Mouse (Mus musculus) MEL-GATA-1-ER (cell line): ENCODE results near the gene Prpf38b.
A peak's percentile ranks its signal among the peaks of the same experiment; 100 is the strongest.

Experiments used
- DNase-seq: peaks from one replicate; pipeline ENCODE4 v3.0.0-alpha.2; 2012; ENCODE audit warnings: low read depth; ENCODE audit errors: extremely low read depth

The Prpf38b gene

DNA sequence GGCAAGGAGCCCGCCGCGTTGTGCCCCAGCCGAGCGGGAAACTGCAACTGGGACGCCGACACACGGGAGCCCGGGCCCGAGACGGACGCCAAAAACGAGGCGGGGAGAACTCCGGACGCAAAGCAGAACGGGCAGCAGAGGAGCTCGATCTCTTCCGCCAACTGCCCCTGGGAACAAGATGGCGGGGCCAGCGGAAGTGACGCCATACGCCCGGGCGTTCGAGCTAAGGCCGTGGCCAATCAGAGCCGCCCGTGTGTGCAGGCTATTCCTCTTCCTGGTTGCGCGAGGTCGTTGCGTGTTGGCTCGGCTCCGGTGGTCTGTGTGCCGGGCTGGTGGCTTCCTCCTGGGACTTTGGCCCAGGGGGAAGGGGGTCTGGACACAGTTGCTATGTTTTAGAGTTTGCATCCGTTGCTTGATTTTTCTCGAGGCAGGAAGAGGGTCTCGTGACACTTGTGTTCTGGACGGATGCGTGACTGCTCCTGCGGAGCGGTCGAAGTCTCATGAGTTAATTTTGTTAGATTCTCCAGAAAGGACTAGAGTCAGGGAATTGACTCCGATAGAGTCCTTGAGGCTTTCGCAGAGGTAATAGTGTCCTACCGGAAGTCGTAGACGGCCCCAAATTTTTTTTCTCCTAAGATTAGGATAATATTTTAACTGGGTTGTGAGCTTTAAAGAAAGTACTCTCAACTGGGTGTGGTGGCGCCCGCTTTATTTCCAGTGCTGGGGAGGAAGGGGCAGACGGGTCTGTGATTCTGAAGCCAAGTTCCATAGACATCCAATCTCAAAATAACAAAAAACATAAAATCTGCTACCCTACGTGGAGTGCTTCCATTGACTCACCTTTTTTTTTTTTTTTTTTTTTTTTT is at the start of gene Prpf38b:
TSS of gene Prpf38b (minus strand) at position 180 of the 866 bp plus-strand sequence.
- DNase-seq, result peak; percentile 95

- no peak for DNase-seq
Measured at GRCm38 (mm10) chr3:108961226-108961625, 49.7 kb upstream of the Prpf38b start.

- DNase-seq, result no peak
Measured at GRCm38 (mm10) chr3:108959680-108960295, 48.3 kb upstream of the Prpf38b start.

- no peak for DNase-seq
Measured at GRCm38 (mm10) chr3:108957976-108958375, 46.4 kb upstream of the Prpf38b start.

- DNase-seq, result no peak
Measured at GRCm38 (mm10) chr3:108940996-108941395, 29.5 kb upstream of the Prpf38b start.

DNA sequence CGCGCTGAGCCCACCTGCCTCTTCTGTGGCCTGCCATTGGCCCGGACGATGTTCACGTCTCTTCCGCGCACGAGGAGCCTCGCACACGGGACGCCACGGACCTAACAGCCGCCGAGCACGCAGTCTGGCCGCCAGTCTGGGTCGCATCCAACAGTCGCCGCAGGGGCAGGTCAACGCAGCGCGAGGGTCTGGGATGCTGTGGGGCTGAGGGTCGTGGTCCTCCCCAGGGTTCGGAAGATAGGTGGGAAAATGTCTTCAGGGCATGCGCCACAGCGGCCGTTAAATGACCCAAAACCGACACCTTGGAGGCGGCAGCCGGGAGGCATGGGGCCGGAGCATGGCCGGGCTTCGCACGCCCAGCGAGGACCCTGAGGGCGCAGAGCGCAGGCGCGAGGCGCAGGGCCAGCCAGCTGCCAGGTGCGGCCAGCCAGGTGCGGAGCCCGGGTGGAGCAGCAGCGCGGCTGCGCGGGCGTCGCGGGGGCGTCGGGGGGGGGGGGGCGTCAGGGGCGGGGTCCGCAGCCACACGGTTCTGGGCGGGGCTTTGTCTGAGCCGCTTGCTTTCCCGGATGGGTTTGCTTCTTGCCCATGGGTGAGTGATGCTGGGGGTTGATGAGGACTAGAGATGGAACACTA is 28.6 kb upstream of the Prpf38b start, which contains the start of gene Gm9857:
TSS of gene Gm9857 (minus strand) at position 445 of the 633 bp plus-strand sequence.
- DNase-seq, result no peak

DNA sequence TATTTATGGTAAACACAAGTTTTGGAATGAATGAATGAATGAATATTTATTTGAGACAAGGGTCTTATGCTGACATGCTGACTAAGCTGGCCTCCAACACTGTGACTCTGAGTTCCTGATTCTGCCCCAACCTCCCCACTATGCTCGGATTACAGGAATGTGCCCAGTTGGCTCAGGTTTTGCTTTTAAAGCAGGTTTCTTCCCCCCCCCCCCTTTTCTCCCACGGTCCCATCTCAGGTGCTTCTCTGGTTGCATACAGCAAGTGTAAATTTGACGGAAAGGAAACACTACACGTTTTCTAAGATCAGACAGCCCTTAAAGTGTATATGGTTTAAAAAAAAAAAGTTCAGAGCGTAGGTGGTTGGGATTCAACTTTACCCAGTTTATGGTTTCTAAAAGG is 28.0 kb upstream of the Prpf38b start, which contains the start of gene Henmt1:
TSS of gene Henmt1 (plus strand) at position 301 of the 400 bp plus-strand sequence.
- DNase-seq, result no peak

DNA sequence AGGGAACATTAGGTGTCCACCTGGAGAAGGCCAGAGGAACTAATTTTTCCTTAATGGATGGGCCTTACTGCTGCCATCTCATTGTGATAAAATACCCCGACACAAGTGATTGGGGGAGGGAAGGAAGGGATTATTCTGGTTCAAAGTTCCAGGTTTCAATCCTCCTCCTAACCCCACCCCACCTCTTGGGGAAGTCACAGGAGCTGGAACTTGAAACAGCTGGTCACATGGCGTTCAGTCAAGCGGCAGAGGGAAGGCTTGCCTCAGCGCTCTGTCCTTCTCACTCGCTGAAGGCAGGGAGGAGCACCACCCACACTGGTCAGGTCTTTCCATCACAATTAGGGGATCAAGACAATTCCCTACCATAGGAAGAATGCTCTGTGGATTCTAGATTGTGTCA is 27.2 kb upstream of the Prpf38b start:
- no peak for DNase-seq

GRCm38 (mm10) chr3:108933557-108933956 is 22.0 kb upstream of the Prpf38b start:
- DNase-seq, result no peak

GRCm38 (mm10) chr3:108926308-108926707 is 14.8 kb upstream of the Prpf38b start:
- DNase-seq, result no peak

- DNase-seq, result no peak
Measured at GRCm38 (mm10) chr3:108925677-108926076, 14.2 kb upstream of the Prpf38b start.

DNA sequence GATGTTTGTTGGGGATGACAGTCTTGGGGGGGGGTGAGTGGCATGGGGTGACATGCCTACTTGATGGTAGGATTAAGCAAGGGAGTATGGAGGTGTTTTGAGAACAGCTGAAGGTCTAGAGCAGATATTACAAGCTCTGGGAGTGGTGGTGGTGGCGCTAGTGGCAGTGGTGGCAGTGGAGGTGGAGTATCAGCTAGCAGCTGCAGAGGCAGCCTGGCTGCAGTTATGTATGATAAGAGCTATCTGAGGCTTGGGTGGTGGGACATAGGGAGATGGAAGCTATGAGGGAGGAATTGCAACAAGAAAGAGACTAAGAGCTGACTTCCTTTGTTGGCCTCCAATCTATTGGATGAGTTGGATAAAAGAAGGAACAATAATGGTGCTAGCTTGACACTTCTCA is 10.3 kb upstream of the Prpf38b start:
- DNase-seq, result no peak

- no peak for DNase-seq
Measured at GRCm38 (mm10) chr3:108920442-108921070, 9.0 kb upstream of the Prpf38b start.

DNA sequence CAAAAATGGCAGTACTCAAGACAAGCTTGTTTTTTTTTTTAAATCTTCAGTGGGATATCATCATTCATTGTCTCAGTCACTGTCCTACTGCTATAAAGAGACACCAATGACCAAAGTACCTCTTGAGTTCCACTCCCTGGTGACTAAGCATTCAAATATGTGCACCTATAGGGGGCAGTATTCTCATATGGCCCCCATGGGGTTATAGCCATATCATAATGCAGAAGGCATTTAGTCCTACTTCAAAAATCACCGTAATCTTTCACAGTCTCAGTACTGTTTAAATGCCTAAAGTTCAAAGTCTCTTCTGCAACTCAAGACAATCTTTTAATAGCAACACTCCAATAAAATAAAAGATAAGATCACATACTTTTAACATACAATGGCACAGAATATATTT is 7.3 kb upstream of the Prpf38b start:
- no peak for DNase-seq

DNA sequence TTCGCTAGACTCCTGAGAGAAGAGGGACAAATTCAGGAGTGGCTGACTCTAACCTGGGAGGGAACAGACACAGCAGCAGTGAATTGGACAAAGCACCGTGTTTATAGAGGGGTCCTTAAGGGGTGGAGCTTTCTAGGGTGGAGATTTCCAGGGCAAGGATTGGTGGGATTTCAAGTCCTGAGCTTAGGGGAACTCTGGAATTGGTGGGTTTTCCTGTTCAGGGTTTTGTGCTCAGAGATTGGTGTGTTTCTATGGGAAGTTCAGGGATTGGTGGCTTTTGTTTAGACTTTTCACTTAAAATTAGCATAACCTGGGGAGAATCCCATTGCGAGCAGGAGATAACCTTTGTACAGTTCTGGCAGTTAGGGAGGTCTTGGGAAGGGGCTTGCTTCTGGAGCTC is 6.5 kb upstream of the Prpf38b start:
- DNase-seq, result no peak

DNA sequence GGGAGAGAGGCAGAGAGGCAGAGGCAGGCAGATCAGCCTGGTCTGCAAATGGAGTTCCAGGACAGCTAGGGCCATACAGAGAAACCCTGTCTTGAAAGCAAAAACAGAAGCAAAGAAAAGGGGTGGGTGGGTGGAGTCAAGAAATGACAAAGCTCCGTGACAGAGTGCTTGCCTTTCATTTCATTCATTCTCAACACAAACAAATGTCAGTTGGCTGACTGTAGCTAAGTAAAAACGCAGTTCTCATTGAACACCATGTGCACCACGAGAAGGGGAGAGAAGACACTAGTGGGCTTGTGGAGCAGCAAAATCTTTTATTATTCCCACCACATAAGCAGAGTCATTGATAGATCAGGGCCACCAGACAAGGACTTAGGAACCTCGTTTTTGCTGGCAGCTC is 5.3 kb upstream of the Prpf38b start:
- peak; percentile 54 for DNase-seq

DNA sequence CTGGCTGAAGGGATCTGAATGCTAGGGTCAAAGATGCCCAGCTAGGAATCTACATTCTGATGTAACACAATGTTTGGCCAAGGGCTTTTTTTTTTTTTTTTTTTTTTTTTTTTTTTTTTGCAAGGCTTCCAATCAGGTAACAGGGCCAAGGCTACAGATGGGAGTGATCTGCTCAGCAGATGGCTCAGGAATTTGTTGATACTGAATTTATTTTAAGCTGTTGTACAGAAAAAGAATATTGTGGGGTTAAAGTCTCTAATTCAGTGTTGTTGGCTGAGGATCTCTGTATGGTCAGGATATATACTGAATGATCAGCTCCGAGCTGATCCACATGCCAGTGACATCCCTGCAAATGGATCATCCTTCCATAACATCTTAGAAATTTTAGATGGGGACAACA is 4.5 kb upstream of the Prpf38b start:
- no peak for DNase-seq

GRCm38 (mm10) chr3:108911081-108911547 is 413 bp downstream of the Prpf38b start:
- DNase-seq, result peak; percentile 66

GRCm38 (mm10) chr3:108910303-108911080 is 1.0 kb downstream of the Prpf38b start:
- no peak for DNase-seq

DNA sequence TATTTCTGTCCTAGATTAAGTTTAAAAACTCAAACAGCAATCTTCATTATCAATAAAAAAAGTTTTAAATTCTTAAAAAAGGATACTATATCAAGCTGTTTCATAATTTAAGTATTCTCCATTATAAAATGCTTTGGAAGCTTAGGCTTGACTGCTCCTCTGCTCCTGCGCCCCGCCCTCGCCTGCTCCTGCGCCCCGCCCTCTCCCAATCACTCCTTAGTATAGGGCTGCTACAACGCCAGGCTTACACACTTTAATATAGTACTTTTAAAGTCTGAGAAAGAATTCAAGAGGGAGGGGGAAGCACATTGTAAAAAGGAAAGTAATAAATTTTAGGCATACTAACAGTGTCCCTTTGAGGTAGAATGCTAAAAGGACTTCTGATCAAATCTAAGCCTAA is 8.6 kb downstream of the Prpf38b start:
- no peak for DNase-seq

DNA sequence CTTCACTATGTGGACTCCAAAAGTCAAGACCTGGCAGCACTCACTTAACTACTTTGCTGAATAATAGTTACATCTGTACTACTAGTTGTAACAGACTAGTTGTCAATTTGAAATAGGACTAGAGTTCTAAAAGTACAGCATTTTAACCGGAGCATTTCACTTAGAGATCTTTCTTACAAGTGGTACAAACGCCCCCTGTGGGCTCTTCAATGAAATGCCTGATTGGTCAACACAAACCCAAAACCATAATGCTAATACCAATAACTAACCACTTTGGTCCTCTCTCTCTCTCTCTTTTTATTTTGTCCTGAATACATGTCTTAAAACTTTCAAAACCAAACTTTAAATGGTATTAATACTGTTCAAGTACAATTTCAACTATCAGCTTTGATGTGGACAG is 9.5 kb downstream of the Prpf38b start:
- no peak for DNase-seq
